In the genomic region with DNA sequence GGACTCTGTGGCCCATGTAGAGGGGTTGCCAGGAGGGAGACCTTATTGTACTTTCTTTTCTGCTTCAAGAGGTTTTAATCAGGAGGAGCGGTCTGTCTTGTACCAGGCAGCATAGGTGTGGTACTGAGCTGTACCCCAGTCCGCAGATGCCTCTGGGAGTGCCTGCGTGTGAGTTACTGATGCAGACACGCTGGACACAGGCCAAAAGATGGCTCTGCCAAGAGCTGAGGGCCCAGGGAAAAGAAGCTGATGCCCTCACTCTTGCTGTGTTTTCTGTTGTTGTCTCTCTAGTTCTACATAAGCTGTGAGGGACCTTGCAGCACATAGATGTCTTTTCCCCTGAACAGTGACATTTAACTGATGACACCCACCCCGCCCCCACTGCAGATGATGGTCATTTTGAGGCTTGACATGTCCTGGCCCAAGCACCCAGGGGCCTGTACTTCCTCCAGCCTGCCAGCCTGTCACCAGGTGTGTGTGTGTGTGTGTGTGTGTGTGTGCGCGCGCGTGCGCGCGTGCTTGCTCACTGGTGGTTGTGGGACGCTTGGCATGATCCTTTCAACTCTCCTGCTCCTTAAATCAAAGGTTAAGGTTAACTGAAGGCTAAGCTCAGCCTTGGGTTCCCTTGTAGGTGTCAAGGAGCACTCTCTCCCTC, we compare ENCODE assay signal across 12 mouse cellular contexts. TPM values are rescaled to one million over a fixed set of nuclear protein-coding genes. Genes with fewer than 3 reads are reported as not detected.
DNase-seq lines count a peak whose midpoint lies in the region; ATAC-seq lines count a peak whose summit lies in the region.
"Had no signal": no experiment of that assay in that cellular context is flagged by ENCODE, and none has a peak within 500 bp of the region (broad histone marks: within the 10 kb centered on the region; RNA-seq: fewer than 3 reads in every experiment).

No protein-coding gene starts in this region.

- DNase-seq in hindbrain, embryonic 10.5 days (ENCODE audit: low spot score) = no peak
- DNase-seq in hindbrain, embryonic 14.5 days (ENCODE audit: low spot score) = no peak
- DNase-seq in testis, postnatal 14 days (ENCODE audit: low spot score) = peak; percentile 40
- DNase-seq in testis, postnatal 10 days (ENCODE audit: low spot score) = no peak
- DNase-seq in thymus, postnatal 36 days = peak; percentile 28 to 47
- no peak for DNase-seq in layer of hippocampus, adult 9-11 months
- DNase-seq in ovary, adult 18-20 months (ENCODE audit: low spot score) = no peak

- WGBS in hindbrain, embryonic 10.5 days = 95% methylated on average over 13 of the region's 13 CpGs
- WGBS in hindbrain, embryonic 14.5 days = 95% methylated on average over 13 of the region's 13 CpGs
- WGBS in liver, embryonic 12.5 days (ENCODE audit: insufficient replicate concordance) = 85% methylated on average over 13 of the region's 13 CpGs

- peak overlapping the region; percentile 16; the same call in 1 of the 2 replicates for H3K27ac ChIP-seq in hindbrain, embryonic 10.5 days
- no peak overlapping the region for H3K27ac ChIP-seq in hindbrain, embryonic 14.5 days
- H3K27ac ChIP-seq in liver, embryonic 12.5 days = peak overlapping the region; percentile 79
- H3K27ac ChIP-seq: forebrain, embryonic 12.5 days; hindbrain, embryonic 12.5 days; lung, embryonic 15.5 days; neural tube, embryonic 12.5 days had no signal

- H3K9me3 ChIP-seq in hindbrain, embryonic 10.5 days = no peaks in the 10 kb centered on the region
- H3K9me3 ChIP-seq in hindbrain, embryonic 14.5 days (ENCODE audit: control insufficient read depth, low read length) = no peaks in the 10 kb centered on the region
- no peaks in the 10 kb centered on the region for H3K9me3 ChIP-seq in liver, embryonic 12.5 days (replicated peaks)
- H3K9me3 ChIP-seq: forebrain, embryonic 12.5 days; hindbrain, embryonic 12.5 days; lung, embryonic 15.5 days; neural tube, embryonic 12.5 days had no signal

- H3K27me3 ChIP-seq in hindbrain, embryonic 10.5 days (ENCODE audit: insufficient read depth, poor library complexity, severe bottlenecking) = no peaks in the 10 kb centered on the region
- H3K27me3 ChIP-seq in hindbrain, embryonic 14.5 days (ENCODE audit: control insufficient read depth, insufficient read depth, low read length) = no peaks in the 10 kb centered on the region
- H3K27me3 ChIP-seq in liver, embryonic 12.5 days (replicated peaks) = no peaks in the 10 kb centered on the region
- H3K27me3 ChIP-seq: forebrain, embryonic 12.5 days; hindbrain, embryonic 12.5 days; lung, embryonic 15.5 days; neural tube, embryonic 12.5 days had no signal

- H3K4me1 ChIP-seq in hindbrain, embryonic 10.5 days (replicated peaks) = peaks cover 38% of the 10 kb centered on the region
- H3K4me1 ChIP-seq in hindbrain, embryonic 14.5 days (replicated peaks; ENCODE audit: control insufficient read depth, insufficient read depth, low read length) = peaks cover 21% of the 10 kb centered on the region
- H3K4me1 ChIP-seq in liver, embryonic 12.5 days = peaks cover 91% of the 10 kb centered on the region

- H3K9ac ChIP-seq in hindbrain, embryonic 14.5 days = no peak overlapping the region
- peak overlapping the region; percentile 5; the same call in 1 of the 2 replicates for H3K9ac ChIP-seq in liver, embryonic 12.5 days
- H3K9ac ChIP-seq: forebrain, embryonic 12.5 days; hindbrain, embryonic 12.5 days; lung, embryonic 15.5 days; neural tube, embryonic 12.5 days had no signal

- H3K4me2 ChIP-seq in hindbrain, embryonic 14.5 days (replicated peaks) = no peak overlapping the region
- no peak overlapping the region for H3K4me2 ChIP-seq in liver, embryonic 12.5 days
- H3K4me2 ChIP-seq: forebrain, embryonic 12.5 days; hindbrain, embryonic 12.5 days; lung, embryonic 15.5 days; neural tube, embryonic 12.5 days had no signal

- H3K4me3 ChIP-seq in hindbrain, embryonic 10.5 days = no peak overlapping the region
- no peak overlapping the region for H3K4me3 ChIP-seq in hindbrain, embryonic 14.5 days (replicated peaks; ENCODE audit: low read length)
- no peak overlapping the region for H3K4me3 ChIP-seq in liver, embryonic 12.5 days
- H3K4me3 ChIP-seq: forebrain, embryonic 12.5 days; hindbrain, embryonic 12.5 days; lung, embryonic 15.5 days; neural tube, embryonic 12.5 days had no signal

- ATAC-seq in hindbrain, embryonic 14.5 days (ENCODE audit: low FRiP score) = no peak
- no peak for ATAC-seq in liver, embryonic 12.5 days

- peaks cover 97% of the 10 kb centered on the region for H3K36me3 ChIP-seq in hindbrain, embryonic 10.5 days
- no peaks in the 10 kb centered on the region for H3K36me3 ChIP-seq in hindbrain, embryonic 14.5 days (replicated peaks; ENCODE audit: control insufficient read depth, insufficient read depth)
- peaks cover 50% of the 10 kb centered on the region for H3K36me3 ChIP-seq in liver, embryonic 12.5 days

RNA-seq across cellular contexts. Expression of gene Bcl2l11, which starts 29.7 kb away (rescaled TPM):
- polyA plus RNA-seq in hindbrain, embryonic 10.5 days (2016; fragmentation: Nextera tagmentation; extraction: Ambion mirVana) = 26.2 and 27.4 TPM in 2 replicates
- polyA plus RNA-seq in hindbrain, embryonic 14.5 days (2014; fragmentation: Nextera tagmentation; extraction: Ambion mirVana) = 12.2 and 12.9 TPM in 2 replicates
- polyA plus RNA-seq in liver, embryonic 12.5 days (2016; fragmentation: Nextera tagmentation; extraction: Ambion mirVana) = 9.4 and 9.7 TPM in 2 replicates

Comparison
In these comparisons a context has a peak if more than half of its experiments do, and no peak if none do; other contexts are left out.
1. DNase-seq: peak in testis, postnatal 14 days (single experiment) and thymus, postnatal 36 days (2 of 2); none in hindbrain, embryonic 10.5 days (single experiment), hindbrain, embryonic 14.5 days (single experiment), testis, postnatal 10 days (single experiment), layer of hippocampus, adult 9-11 months (single experiment) and ovary, adult 18-20 months (single experiment).